Mouse (Mus musculus) mammary gland, adult 2 months (tissue): Measurements from ENCODE around the gene Wdr5. TPM values are rescaled to one million over a fixed set of nuclear protein-coding genes. Genes with fewer than 3 reads are reported as not detected.

ENCODE experiments used
- polyA plus RNA-seq: library from polyadenylated mRNA; depleted of rRNA; stranded (reverse); fragments of >200 nt; gene quantifications from 2 replicates; pipeline ENCODE4 v1.2.3, GENCODE M21; 2012; ENCODE audit warnings: low replicate concordance; rRNA removed

Wdr5 gene
- polyA plus RNA-seq: 25.1 and 28.4 TPM in 2 replicates

DNA sequence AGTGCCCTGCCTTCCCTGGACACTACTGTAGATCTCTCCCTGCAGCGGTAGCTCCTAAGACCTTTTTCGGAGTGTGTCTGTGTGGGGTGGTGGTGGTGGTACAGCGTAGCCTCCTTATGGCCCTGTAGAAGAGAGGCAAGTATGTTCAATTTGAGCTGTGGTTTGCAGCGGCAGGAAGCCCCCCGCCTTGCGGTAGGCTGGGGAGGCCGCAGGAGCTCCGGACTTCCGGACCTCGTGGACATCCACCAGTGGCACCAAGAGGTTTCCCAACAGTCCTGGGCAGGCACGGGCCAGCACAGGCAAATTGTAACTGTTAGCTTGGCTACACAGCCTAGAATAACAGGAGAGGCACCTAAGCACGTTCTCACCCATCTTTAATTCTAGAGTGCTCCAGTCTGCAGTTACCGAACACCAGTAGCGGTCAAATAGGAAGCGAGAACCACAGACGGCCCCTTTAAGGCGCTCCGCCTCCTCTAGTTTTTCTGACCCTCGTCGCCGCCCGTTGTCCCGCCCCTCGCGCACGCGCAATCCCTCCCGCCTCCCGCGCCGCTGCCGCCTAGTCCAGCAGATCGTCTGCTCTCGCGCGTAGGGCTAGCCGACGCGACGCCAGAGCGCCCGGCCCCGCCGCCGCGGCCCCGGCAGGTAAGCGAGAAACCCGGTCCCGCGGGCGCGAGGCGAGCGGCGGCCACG lies at the start of gene Wdr5:
Gene Wdr5, plus strand, starts transcription at position 519 of the 690 bp plus-strand sequence.

DNA sequence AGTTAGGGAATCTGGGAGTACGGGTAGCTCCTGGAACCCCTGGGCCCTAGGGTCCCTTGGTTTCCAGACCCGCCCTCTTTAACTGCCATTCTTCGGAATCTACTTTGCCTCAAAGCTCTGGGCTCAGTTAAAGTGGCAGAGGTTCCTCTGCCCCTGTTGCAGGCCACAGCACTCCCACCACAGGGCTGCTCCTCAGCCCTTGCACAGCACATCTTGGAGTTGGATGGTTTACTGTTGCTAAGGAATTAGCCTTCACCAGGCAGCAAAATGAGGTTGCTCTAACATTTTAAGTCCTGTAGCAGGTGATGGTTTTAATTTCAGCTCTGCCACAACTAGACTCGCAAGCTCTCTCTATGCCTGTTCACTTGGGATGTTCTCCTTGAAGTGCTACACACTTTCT lies 7.4 kb upstream of the Wdr5 start, which contains the start of gene Brd3:
Gene Brd3, minus strand, starts transcription at position 101 of the 400 bp plus-strand sequence.

Other genes with a start within 250 kb of the Wdr5 start
- gene Vav2, start 88.1 kb upstream of the Wdr5 start, polyA plus RNA-seq: 21.2 and 32.3 TPM in 2 replicates
- 8.6 and 10.5 TPM in 2 replicates for gene Brd3os, start 72.8 kb upstream of the Wdr5 start, polyA plus RNA-seq
- gene Brd3, start 7.5 kb upstream of the Wdr5 start, polyA plus RNA-seq: 17.3 and 32.8 TPM in 2 replicates
- 113 and 144 TPM in 2 replicates for gene Rxra, start 161.3 kb downstream of the Wdr5 start, polyA plus RNA-seq